Mouse (Mus musculus) kidney, postnatal 10 days (tissue): ENCODE measurements around the gene Spata7.

ENCODE experiments used
- DNase-seq: peaks from one replicate; pipeline ENCODE4 v3.0.0; 2021; ENCODE audit warnings: mixed read lengths

Gene Spata7

DNA sequence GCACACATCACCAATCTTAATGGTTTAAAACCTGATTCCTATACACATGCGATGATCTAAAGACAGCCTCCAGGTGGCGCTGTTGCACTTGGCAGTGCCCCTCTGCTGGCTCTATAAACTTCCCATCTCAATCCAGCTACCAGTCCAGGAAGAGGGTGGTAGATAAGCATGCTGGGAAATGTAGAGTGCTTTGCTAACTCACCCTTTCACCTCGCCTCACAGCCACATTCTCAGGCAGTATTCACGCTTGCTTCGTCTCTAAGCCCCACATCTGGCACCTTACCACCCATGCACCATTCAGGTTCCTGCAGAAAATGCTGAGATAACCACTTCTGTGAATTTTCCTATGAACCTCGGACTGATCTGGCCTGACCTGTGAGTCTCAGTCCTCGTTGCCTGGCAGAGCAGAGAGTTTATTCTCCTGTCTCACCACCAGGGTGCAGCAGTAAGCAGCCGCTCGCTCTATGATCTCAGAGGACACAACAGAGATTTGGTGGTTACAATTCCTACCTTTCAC is 46.7 kb downstream of the Spata7 start:
- DNase-seq = peak; percentile 90

DNA sequence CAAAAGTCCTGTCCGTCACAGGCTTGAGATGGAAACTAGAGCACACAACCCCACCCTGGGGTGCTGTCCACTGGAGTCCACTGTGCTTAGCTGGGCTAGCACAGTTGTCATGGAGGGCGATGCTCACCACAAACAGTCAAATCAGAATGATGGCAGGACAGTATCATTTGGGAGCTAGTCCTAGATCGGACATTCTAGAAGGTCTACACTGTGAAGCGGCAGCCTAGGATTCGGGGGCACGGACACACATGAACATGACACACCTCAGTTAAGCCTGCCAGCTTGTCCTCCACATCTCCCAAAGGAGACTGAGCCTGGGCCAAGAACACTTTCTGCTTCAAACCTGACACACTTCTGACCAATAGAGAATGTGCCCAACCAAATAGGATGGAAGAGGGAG is 48.9 kb downstream of the Spata7 start:
- no peak for DNase-seq

DNA sequence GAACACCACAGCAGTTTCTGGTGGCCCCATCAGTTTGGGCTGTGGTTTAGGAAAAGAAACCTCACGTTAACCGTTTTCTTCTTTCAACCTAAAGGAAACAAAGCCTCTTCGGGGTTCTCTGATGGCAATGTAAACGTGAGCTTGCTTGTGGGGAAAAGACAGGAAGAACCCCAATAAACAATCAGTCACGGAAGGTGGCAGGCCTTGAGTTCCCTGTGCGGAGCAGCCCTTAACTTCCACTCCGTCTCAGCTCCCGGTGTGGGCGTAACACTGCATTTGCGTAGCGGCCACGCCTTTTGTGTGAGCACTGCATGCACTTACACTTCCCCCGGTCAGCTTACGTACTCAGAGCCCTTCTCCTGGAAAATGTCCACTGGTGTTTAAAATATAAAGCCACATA is 49.4 kb downstream of the Spata7 start:
- no peak for DNase-seq

DNA sequence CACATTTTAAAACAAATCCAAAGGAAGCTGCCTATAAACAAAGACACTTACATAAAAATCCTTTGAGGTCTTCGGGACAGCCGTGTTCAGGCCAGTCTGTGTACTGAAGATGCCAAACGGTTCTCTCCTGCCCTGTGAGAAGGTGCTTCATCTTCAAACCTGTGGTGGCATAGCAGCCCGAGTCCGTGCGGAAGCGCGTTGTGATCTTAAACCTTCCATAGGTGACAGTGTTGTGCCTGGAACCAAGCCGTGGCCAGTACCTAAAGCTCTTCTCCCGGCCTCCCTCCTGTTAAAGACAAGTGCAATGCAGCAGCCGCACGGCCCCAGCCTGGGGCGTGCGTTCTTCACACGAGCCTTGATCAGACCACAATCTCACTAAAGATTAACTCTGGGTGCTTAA is 51.9 kb downstream of the Spata7 start:
- no peak for DNase-seq

DNA sequence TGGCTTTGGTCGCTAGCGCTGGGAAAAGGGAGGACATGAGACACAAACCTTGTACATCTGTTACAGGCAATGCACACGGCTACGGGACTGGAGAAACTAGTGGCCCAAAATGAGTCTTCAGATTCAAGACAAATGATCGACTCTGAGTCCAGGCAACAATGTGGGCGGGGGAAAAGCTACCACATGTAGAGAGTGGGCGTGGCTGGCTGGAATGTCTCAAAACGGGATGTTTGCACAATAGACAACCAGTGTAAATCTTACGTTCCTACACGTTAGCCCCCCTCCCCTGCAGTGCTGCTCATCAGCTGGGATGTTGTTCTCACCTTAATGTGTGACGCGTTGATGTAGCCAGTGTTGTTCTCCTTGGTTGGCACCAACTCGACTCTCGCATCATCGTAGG is 54.2 kb downstream of the Spata7 start:
- no peak for DNase-seq

DNA sequence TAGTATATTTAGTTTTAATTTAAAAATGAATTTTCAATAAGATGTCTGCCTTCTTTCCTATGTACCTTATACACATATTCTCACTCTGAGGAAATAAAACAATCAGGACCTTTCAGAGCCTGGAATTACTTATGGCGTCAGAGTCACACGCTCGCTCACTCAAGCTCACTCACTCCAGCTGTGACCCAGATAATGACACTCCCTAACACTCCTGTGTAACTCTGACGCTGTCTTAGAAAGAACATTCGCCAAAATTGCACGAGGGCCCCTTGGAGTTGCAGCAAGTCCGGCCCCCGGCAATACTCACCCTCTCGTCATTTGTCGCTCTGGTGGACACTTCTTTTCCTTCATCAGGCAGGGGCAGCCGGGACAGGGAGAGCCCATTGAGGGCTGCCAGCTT is 55.2 kb downstream of the Spata7 start:
- DNase-seq = no peak

DNA sequence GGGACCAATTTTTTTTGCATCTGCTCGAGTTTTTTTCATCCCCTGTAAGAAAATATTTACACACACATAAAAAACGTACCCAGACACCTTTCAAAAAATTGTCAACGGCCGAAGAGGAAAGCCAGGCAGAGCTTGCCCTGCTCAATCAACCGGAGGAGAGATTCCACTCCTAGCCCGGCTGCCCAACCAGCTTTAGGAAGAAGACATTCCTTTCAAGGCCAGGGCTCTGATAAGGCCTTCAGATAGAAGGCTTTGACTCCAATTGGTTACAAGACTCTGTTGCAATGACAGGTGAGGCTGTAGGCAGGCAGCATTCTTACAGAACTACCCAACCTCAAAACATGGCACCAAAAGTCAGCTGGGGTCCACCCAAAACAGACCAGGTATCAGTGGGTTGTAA is 55.6 kb downstream of the Spata7 start:
- no peak for DNase-seq

DNA sequence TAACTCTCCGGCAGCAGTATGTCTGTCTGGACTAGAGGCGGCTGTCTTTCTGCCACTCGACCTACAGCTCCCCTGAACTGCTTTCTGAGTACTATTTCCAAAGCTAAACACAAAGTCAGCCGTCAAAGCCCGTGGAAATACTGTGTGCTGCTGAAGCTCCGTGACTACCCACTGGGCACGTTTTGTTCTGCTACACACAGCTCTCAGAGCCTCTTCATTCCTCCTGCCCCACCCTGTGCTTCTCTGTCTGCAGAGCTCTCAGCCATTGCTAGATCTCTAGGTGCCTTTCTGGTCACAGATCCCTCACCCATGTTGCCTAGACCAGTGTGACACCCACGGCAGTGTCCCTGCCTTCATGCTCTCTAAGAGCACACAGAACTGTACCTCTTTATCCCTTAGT is 62.3 kb downstream of the Spata7 start:
- DNase-seq = no peak

DNA sequence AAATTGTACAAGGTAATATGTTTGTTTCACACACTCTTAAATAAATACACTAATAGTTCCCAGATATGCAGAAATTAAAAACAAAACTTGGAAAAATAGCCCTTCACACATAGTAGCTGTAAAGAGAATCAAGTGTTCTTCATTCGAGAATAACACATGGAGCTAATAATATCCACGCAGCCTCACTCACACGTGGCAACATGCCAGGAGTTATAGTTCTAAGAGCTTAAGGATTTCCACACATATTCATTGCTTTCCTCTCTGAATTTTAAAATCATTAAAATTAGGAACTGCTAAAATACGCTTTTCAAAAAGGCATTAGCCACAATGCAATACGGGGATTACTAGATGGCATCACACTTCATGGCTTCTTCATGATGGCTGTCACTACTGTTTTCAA is 69.2 kb downstream of the Spata7 start:
- DNase-seq = no peak

DNA sequence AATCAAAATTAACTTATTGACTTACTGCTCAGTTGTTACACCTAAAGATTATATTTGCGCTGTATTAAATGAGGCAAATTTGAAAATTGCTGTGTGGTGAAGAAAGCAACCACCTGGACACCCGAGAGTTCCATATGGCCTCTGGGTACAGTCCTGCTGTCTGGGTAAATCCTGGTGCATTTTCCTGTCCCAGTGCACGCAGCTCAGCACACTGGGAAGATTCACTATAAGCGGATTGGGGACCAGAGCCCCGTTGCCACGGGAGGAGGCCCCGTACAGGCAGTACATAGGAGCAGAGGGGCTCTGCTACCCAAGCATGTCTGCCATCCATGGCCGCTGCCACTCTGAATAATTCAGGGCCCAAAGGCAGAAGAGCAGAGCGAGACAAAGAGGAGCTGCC is 73.6 kb downstream of the Spata7 start:
- no peak for DNase-seq

DNA sequence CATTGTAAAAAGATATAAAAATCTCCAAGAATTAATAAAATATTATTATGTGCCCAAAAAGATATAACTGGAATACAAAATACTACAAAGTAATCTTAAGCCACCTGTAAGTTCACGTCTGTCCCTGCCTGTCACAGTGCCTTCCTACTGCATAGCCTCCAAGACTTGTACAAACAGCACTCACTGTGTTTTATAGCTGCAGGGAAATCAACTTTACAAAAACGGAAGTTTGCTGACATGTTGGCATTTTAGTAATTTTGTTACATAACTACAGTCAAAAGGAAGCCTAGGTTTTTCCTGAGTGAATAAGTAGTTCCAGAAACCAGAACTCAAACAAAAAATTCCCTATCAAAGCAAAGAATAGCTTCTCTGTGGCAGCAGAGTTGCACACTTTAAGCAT is 75.6 kb downstream of the Spata7 start:
- no peak for DNase-seq

DNA sequence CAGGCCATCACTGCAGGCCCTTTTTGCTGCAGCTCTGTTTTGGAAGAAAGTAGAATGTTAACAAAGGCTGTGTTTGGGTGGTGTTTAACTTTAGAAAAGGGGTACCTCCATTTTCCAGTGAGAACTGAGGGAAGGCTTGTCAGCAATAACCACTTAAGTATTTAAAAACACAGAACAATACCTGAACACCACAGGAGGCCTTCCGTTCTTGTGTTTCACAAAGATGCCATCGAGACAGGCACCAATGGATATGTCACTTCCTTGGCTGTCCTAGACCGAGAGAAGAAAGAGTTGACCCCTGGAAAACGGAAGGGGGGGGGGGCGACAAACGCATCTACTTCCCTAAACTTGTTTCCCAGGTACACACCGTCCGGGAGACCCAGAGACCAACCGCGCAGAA is 76.0 kb downstream of the Spata7 start:
- DNase-seq = no peak

DNA sequence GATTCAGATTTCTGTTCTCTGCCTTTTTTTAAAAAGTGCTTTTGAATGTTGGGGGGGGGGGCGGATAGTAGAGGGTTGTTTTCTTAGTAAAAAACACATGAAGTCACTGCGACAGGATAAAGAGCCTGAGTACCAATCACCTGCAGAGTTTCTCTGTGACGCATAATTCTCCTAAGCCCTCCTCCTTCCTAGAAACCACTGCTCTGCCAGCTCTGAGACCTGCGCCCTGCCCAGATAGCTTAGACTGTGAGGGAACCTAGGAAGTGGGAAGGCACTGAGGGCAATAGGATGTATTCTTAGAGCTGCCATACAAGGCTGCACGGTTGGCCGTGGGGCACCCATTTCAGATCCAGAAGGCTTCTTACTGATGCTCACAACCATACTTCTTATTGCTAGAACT is 84.9 kb downstream of the Spata7 start:
- no peak for DNase-seq

DNA sequence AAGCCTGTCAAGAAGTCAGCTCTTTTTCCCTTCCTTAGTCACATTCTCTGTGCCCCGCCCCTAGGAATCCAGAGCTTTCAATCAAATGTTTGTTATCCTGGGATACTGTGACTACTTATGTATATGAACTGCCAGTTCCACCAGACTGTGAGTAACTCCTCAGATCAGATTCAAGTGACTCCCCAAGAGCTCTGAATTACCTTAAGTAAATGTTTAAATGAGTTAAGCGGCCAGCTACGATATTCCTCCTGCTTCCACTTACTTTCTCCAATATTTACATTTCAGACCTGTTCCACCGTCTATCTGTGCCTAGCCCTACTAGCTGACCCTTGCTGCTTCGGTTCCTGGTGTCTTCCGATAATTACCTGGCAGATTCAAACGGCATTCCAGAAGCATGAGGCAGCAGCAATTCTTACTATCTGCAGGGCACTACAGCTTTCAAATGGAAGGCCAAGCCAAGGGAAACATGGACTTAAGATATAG is 85.7 kb downstream of the Spata7 start:
- no peak for DNase-seq

DNA sequence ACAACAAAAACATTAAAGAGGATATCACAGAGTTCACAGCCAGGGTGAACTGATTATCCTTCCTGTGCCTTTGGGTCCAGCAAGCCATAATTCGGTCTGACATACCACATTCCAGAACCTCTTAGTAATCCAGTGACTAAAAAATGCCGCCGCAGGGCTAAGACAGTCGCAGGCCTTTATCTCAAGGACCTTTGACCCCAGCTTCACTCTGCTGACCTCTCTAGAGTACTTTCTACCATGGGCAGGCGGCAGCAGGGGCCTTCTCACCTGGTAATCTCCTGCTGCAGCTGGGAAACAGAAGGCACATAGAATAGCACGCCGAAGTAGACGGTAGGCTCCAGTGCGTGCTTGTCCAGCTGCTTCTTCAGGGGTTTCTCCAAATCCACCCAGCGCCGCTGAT is 86.8 kb downstream of the Spata7 start:
- peak; percentile 39 for DNase-seq

DNA sequence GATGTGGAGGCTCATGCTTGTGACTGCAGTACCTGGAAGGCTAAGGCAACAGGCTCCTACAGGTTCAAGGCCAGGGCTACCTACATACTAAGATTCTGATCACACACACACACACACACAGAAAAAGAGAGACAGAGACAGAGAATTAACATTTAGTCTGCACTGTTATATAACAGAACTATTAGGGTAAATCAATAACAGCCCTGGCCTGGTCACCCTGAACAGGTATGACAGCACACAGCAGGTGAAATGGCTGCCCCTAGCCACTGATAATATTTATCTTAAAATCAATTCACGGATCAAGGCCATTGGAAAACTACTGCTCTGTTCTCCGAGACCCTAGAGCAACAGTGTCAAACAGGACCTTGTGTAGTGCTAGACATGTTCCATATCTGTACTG is 88.2 kb downstream of the Spata7 start:
- no peak for DNase-seq
